Mouse (Mus musculus) thymus, postnatal 36 days (tissue): ENCODE measurements around the gene Gpatch8.
A peak's percentile ranks its signal among the peaks of the same experiment; 100 is the strongest.

Experiments
- DNase-seq, 2 experiments: peaks; one replicate each; pipeline ENCODE4 v3.0.0; 2022; ENCODE audit warnings: mixed read lengths in 2 of 2

Gene Gpatch8

DNA sequence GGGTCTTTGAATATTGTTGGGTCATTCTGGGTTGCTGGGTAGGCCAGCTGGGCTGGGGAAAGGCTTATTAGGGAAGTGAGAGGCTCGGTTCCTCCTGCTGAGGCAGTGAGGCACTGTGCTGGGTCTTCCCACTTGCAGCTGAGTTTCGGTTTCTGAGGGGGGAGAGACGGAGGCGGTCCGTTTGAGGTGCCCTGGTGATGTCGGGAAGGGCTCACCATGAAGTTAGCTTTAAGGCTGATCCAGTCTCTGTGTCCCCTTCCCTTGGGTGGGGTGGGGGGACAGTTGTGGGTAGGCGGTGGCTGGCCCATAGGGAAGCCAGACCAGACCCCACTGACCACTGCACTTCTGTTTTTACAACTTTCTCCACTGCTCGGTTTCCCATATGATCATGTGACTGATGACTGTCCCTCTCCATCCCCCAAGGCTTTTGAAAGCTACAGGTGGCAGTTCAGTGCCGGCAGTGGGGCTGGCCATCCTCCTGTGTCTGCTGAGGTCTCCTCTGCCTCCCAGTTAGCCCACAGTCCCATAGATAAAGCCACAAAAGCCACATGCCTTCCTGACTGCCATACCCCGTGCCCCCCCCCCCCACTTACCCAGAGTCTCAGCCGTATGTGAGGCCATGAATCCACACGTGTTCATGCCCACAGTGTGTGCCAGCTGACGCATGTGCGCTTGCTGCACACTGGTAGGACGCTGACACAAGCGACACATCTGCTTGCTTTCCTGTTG, 123.9 kb downstream of the Gpatch8 start:
- peak in 1 of 2 experiments; percentile 35 for DNase-seq

DNA sequence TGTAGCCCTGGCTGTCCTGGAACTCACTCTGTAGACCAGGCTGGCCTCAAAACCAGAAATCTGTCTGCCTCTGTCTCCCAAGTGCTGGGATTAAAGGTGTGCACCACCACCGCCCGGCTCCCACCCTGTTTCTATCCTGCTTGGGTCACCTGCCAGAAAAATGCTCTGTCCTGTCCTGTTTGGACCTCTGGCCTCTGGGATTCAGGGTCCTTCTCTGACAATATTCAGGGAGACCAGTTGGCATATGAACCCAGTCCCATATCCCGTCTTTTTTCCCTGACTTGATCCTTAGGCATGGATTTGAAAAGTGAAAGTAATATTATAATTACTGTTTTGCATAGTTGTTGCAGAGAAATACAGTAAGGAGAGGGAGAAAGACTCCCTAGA, 124.5 kb downstream of the Gpatch8 start:
- no peak for DNase-seq

DNA sequence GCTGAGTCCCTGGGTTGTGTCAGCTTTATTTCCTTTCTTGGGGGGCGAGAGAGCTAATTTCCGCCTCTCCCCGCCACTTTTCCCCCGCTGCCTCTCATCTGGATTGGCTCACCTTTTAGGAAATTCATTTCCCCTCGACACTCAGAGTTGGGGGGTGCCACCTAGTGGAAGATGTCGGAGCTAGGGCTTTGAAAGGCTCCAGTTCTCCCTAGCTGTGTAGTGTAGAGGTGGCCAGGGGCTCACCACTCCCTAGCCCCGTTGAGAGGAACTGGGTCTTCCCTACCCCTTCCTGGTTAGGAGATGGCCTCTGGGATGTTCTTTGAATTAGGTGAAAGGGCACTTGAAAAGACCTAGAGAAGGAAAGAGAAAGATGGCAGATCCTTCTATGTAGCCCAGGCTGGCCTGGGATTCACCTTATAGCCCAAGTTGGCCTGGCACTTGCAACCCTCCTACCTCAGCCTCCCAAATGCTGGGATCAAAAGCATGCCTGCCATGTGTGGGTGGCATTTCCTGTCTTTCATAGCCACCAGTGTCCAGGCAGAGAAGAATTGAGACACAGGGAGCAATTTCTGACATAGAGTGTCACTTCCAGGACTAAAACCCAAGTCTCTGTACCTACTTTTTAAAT, 125.1 kb downstream of the Gpatch8 start:
- DNase-seq: peak; percentile 79 to 81

DNA sequence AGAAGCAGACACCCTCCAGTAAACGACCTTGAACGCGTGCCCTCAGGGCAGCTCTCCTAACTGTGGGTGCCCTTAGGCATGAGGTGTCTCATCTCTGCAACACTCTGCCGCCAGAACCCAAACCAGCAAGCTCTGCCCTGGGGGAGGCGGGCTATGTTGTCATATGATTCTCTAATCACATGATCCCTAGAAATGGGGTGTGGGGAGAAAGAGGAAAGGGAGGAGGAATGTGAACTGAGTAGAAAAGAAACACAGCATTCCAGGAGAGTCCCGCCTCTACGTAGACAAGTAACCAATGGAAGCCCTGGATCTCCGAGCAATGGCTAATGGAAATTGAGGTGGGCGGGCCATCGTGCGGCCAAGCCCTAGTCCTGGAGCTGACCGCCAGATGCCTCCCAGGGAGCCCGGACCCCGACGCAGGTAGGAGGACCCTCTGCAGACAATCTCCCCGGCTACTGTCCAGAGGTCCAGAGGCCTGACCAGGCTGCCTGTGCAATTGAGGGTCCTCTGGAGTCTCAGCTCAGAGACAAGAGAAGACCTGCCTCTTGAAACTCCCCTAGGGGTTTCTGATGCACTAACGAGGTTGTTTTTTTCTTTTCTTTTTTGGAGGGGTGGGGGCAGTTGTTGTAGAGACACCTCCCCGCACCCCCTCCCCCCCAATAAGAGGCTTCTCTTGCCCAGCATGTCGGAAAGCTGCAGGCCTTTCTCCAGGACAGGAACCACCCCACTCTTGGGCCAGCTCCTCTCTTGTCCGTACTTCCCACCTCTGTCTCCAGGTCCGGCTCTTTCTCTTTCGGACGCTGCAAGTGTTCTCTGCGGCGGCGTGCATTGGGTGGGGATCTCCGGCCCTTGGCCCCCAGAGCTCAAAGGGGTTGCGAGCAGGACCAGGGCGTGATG, 125.8 kb downstream of the Gpatch8 start, which contains the start of gene Grn:
Grn (plus strand) TSS at position 195 of the 897 bp plus-strand sequence.
- DNase-seq: peak; percentile 56 to 63

DNA sequence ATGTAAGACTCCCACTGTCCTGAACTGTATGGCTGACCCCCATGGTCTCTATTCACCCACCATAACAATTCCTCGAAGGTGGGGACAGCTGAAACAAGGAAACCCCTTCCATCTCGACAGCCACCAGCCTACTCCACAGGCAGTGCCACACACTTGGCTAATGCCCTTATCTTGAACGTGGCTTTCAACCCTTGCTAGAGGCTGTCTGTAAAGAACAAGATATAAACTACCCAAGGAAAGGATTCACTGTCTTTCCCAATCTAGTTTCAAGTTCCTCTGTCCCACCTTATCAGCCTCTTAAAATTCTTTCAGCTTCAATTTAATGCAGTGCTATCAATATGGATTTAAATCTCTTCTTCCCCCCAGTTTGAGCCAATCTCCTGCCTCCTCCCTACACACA, 126.6 kb downstream of the Gpatch8 start:
- no peak for DNase-seq

DNA sequence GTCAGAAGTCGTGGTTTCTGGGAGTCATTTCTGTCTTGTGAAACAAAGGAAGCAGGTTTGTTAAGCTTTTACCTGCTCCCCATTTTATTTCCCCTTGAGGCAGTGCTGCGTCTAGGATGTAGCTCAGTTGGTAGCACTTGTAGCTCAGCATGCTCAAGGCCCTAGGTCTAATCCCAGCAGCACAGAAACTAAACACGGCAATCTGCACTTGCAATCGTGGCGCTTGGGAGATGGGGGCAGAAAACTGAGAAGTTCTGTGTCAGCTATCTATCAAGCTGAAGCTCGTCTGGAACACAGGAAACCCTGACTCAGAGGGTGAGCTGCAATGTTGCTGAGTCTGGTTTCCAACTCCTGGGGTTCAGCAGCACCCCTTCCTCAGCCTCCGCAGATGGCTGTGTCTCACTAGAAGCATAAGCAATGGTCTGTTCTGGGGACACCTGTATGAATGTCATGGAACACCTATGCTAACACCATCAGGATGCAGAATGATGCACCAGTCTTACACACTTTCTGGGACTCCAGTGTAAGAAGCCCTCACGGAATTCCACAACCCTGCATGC, 127.1 kb downstream of the Gpatch8 start:
- DNase-seq: no peak
